Mouse (Mus musculus): Measurements from ENCODE around the gene Izumo1. TPM values are rescaled to one million over a fixed set of nuclear protein-coding genes. Genes with fewer than 3 reads are reported as not detected.

The Izumo1 gene
- total and polyA plus RNA-seq, 2 experiments: 0.09 to 0.13 TPM

DNA sequence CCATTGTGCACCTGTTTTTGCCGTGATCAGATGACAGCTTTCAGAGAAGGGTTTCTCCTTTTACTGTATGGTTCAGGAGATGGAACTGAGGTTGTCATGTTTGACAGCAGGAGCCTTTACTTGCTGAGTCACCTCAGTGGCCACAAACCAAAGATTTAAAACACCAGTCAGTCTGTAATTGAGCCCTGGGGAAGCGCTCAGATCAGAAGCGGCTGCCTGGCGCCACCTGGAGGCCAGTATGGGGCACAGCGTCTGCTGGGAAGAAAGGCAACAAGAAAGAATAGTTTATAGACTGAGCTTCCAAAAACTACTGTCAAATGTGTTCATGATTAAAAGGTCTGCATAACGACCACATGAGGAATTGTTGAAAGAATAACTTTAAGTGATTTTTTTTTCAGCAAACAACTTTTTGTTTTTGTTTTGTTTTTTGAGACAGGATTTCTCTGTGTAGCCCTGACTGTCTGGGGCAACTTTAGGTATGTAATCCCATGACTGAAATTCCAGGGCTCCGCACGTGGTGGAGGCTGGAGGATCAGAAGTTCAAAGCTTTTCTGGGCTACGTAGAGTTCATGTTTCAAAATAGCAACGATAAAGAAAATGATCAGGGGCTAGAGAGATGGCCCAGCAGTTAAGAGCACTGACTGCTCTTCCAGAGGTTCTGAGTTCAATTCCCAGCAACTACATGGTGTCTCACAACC lies 28.3 kb upstream of the Izumo1 start:
- peak; percentile 71 for DNase-seq (ENCODE audit: extremely low read depth, low read depth, low spot score)

DNA sequence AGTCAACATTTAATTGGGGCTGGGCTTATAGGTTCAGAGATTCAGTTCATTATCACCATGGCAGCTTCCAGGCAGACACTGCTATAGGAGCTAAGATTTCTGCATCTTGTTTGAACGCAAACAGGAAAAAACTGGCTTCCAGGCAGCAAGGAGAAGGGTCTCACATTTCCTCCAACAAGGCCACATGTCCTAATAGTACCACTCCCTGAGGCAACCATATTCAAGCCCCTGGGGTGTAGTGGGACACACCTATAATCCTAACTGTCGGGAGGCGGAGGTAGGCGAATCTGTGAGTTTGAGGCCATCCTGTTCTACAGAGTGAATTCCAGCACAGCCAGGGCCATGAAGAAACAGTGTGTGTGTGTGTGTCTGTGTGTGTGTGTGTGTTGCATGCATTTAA lies 26.4 kb upstream of the Izumo1 start:
- Histone ChIP-seq H3K27ac (replicated peaks; ENCODE audit: insufficient read depth, low read depth, low read length) (no peak overlapping the region), H3K27me3 (ENCODE audit: control insufficient read depth, insufficient read depth, low read length) (no peaks in the 10 kb centered on the region), H3K36me3 (ENCODE audit: control insufficient read depth, insufficient read depth, low read length) (no peaks in the 10 kb centered on the region), H3K79me2 (ENCODE audit: control insufficient read depth, insufficient read depth, low read length) (no peaks in the 10 kb centered on the region), H3K4me3 (ENCODE audit: insufficient read depth, low read depth, low read length) (no peak overlapping the region), H3K4me1 (ENCODE audit: control insufficient read depth, insufficient read depth, low read length) (peaks cover 11% of the 10 kb centered on the region), H3K9ac (ENCODE audit: low read depth, low read length) (no peak overlapping the region)
- TF ChIP-seq POLR2A (IDR thresholded peaks at IDR 0.05; ENCODE audit: extremely low read depth, insufficient read depth, low read length): no peak
- no peak for TF ChIP-seq CTCF (IDR thresholded peaks at IDR 0.05; ENCODE audit: low read depth, low read length)
- DNase-seq (ENCODE audit: extremely low read depth, low read depth, low spot score): no peak
- WGBS: 97% methylated on average over 4 of the region's 4 CpGs

More for the DNA sequence above, 28.3 kb upstream of the Izumo1 start:
- no peak for TF ChIP-seq POLR2A (IDR thresholded peaks at IDR 0.05; ENCODE audit: extremely low read depth, insufficient read depth, low read length)
- peak; percentile 93 for TF ChIP-seq CTCF (IDR thresholded peaks at IDR 0.05; ENCODE audit: low read depth, low read length)
- Histone ChIP-seq H3K4me1 (ENCODE audit: control insufficient read depth, insufficient read depth, low read length) (peaks cover 11% of the 10 kb centered on the region), H3K36me3 (ENCODE audit: control insufficient read depth, insufficient read depth, low read length) (no peaks in the 10 kb centered on the region), H3K9ac (ENCODE audit: low read depth, low read length) (no peak overlapping the region), H3K27me3 (ENCODE audit: control insufficient read depth, insufficient read depth, low read length) (no peaks in the 10 kb centered on the region), H3K79me2 (ENCODE audit: control insufficient read depth, insufficient read depth, low read length) (no peaks in the 10 kb centered on the region), H3K27ac (replicated peaks; ENCODE audit: insufficient read depth, low read depth, low read length) (no peak overlapping the region), H3K4me3 (ENCODE audit: insufficient read depth, low read depth, low read length) (no peak overlapping the region)
- whole genome bisulfite sequencing: 22% methylated on average over 10 of the region's 10 CpGs

DNA sequence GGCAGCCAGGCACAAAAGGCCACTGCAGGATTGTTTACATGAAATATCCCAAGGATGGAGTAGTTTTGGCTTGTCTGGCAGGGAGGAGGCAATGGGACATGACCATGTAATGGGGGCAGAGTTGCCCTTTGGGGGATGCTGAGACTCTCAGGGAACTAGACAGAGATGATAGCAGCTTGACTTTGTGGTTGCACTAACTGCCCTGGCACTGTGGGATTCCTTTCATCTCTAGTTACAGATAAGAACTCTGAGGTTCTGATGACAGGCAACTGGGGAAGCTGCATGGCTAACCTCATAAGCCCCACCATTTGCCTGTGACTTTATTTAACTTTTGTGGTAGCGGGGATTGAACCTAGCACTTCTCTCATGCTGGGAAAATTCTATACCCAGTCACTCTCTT lies 25.5 kb upstream of the Izumo1 start:
- Histone ChIP-seq H3K4me1 (ENCODE audit: control insufficient read depth, insufficient read depth, low read length) (peaks cover 11% of the 10 kb centered on the region), H3K9ac (ENCODE audit: low read depth, low read length) (no peak overlapping the region), H3K4me3 (ENCODE audit: insufficient read depth, low read depth, low read length) (no peak overlapping the region), H3K36me3 (ENCODE audit: control insufficient read depth, insufficient read depth, low read length) (no peaks in the 10 kb centered on the region), H3K27me3 (ENCODE audit: control insufficient read depth, insufficient read depth, low read length) (no peaks in the 10 kb centered on the region), H3K79me2 (ENCODE audit: control insufficient read depth, insufficient read depth, low read length) (no peaks in the 10 kb centered on the region), H3K27ac (replicated peaks; ENCODE audit: insufficient read depth, low read depth, low read length) (no peak overlapping the region)
- DNase-seq (ENCODE audit: extremely low read depth, low read depth, low spot score): no peak
- 100% methylated on average over 1 of the region's 1 CpGs for WGBS
- no peak for TF ChIP-seq CTCF (IDR thresholded peaks at IDR 0.05; ENCODE audit: low read depth, low read length)
- no peak for TF ChIP-seq POLR2A (IDR thresholded peaks at IDR 0.05; ENCODE audit: extremely low read depth, insufficient read depth, low read length)

DNA sequence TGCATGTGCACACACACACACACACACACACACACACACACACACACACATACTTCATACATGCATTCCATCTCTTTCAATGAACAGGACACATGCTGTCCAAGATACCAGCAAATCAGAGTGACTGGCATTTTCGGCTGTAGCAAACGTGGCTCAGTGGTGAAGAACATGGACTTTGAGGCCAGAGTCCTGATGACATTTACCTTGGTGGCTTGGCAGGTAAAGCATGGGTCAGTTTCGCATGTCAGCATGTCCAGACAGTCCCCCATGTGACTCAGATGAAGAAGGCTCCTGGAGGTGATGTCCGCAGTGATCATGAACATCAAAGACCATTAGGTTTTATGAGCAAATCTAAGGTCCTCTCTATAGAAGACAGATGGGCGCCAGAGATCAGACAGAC lies 24.6 kb upstream of the Izumo1 start:
- Histone ChIP-seq H3K4me3 (ENCODE audit: insufficient read depth, low read depth, low read length) (no peak overlapping the region), H3K9ac (ENCODE audit: low read depth, low read length) (no peak overlapping the region), H3K27me3 (ENCODE audit: control insufficient read depth, insufficient read depth, low read length) (no peaks in the 10 kb centered on the region), H3K4me1 (ENCODE audit: control insufficient read depth, insufficient read depth, low read length) (peaks cover 11% of the 10 kb centered on the region), H3K79me2 (ENCODE audit: control insufficient read depth, insufficient read depth, low read length) (no peaks in the 10 kb centered on the region), H3K27ac (replicated peaks; ENCODE audit: insufficient read depth, low read depth, low read length) (no peak overlapping the region), H3K36me3 (ENCODE audit: control insufficient read depth, insufficient read depth, low read length) (no peaks in the 10 kb centered on the region)
- TF ChIP-seq CTCF (IDR thresholded peaks at IDR 0.05; ENCODE audit: low read depth, low read length) (no peak), POLR2A (IDR thresholded peaks at IDR 0.05; ENCODE audit: extremely low read depth, insufficient read depth, low read length) (no peak)
- DNase-seq (ENCODE audit: extremely low read depth, low read depth, low spot score): peak; percentile 77
- 45% methylated on average over 5 of the region's 5 CpGs for WGBS

DNA sequence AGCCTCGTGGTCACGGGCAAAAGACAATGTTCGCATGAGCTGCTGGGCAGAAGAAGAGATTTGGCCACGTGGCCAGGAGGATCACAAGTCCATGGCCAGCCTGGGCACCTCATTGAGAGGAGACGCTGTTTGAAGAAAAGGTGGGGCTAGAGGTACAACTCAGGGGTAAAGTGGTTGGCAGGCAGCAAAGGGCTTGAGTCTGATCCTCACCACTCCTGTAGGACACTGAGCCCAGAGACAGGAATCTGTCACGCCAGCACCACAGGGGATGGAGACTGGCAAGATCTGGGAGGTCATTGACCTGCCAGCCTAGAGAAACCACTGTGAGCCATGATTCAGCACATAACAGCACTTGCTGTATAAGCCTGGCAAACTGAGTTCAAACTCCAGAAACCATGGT lies 24.1 kb upstream of the Izumo1 start:
- Histone ChIP-seq H3K9ac (ENCODE audit: low read depth, low read length) (no peak overlapping the region), H3K27me3 (ENCODE audit: control insufficient read depth, insufficient read depth, low read length) (no peaks in the 10 kb centered on the region), H3K4me1 (ENCODE audit: control insufficient read depth, insufficient read depth, low read length) (peaks cover 11% of the 10 kb centered on the region), H3K79me2 (ENCODE audit: control insufficient read depth, insufficient read depth, low read length) (no peaks in the 10 kb centered on the region), H3K36me3 (ENCODE audit: control insufficient read depth, insufficient read depth, low read length) (no peaks in the 10 kb centered on the region), H3K4me3 (ENCODE audit: insufficient read depth, low read depth, low read length) (no peak overlapping the region), H3K27ac (replicated peaks; ENCODE audit: insufficient read depth, low read depth, low read length) (no peak overlapping the region)
- peak; percentile 82 for DNase-seq (ENCODE audit: extremely low read depth, low read depth, low spot score)
- 27% methylated on average over 6 of the region's 6 CpGs for WGBS
- TF ChIP-seq POLR2A (IDR thresholded peaks at IDR 0.05; ENCODE audit: extremely low read depth, insufficient read depth, low read length) (no peak), CTCF (IDR thresholded peaks at IDR 0.05; ENCODE audit: low read depth, low read length) (no peak)
